Mouse (Mus musculus) forebrain, embryonic 10.5 days (tissue): Measurements from ENCODE around the gene Gmppb. TPM values are rescaled to one million over a fixed set of nuclear protein-coding genes. Genes with fewer than 3 reads are reported as not detected.
"Not testable (repeated sequence)": the region's sequence is repeated elsewhere in the genome, so short reads cannot be mapped to it uniquely, and the experiment has no call there.

Experiments used
- DNase-seq: peaks from one replicate; pipeline ENCODE4 v3.0.0-alpha.2; 2017; ENCODE audit warnings: low spot score; ENCODE audit errors: extremely low spot score
- H3K27ac ChIP-seq: fragments of 300-500 bp; sonication (generic); 2 replicates; pipeline ENCODE4 v1.5.1; 2016; ENCODE audit warnings: mild to moderate bottlenecking
- H3K27me3 ChIP-seq: fragments of 300-500 bp; sonication (generic); 2 replicates; pipeline ENCODE4 v1.6.1; 2016; ENCODE audit warnings: mild to moderate bottlenecking; ENCODE audit not compliant: poor library complexity, severe bottlenecking
- H3K36me3 ChIP-seq: fragments of 300-500 bp; sonication (generic); replicated peaks from 2 replicates; pipeline ENCODE4 v1.6.1; 2016; ENCODE audit warnings: mild to moderate bottlenecking, moderate library complexity
- H3K4me1 ChIP-seq: fragments of 300-500 bp; sonication (generic); 2 replicates; pipeline ENCODE4 v1.6.1; 2016
- H3K4me3 ChIP-seq: fragments of 300-500 bp; sonication (generic); 2 replicates; pipeline ENCODE4 v1.5.1; 2016; ENCODE audit warnings: mild to moderate bottlenecking, moderate library complexity
- H3K9me3 ChIP-seq: fragments of 300-500 bp; sonication (generic); 2 replicates; pipeline ENCODE4 v1.6.1; 2016; ENCODE audit warnings: mild to moderate bottlenecking, moderate library complexity
- WGBS: fragments of 180-500 bp; shearing (Covaris S2); methylation state at CpG from one replicate; pipeline ENCODE4 v1.1.7; 2016; 5-methylcytosine and 5-hydroxymethylcytosine counted together
- polyA plus RNA-seq: library from polyadenylated mRNA; unstranded; fragments of >200 nt; fragmentation: Nextera tagmentation; extraction: Ambion mirVana; gene quantifications from 2 replicates; pipeline ENCODE4 v1.2.1, GENCODE M21; 2016

The Gmppb gene
- polyA plus RNA-seq: 25.5 and 27.9 TPM in 2 replicates

GRCm38 (mm10) chr9:108049016-108049455 lies at the start of gene Gmppb:
TSS of gene Gmppb (plus strand) at chr9:108049242.
- WGBS: under 1% methylated on average over 35 of the region's 39 CpGs
- Histone ChIP-seq H3K27ac (peak within 1 kb of the TSS; percentile 81), H3K9me3 (no peaks in the 10 kb centered on the region), H3K36me3 (peaks cover 64% of the 10 kb centered on the region), H3K27me3 (no peaks in the 10 kb centered on the region), H3K4me1 (peaks cover 38% of the 10 kb centered on the region), H3K4me3 (peak within 1 kb of the TSS; percentile 60)
- DNase-seq: peak; percentile 95

- Histone ChIP-seq H3K4me1 (peaks cover 32% of the 10 kb centered on the region), H3K27me3 (no peaks in the 10 kb centered on the region), H3K4me3 (peak within 1 kb of the TSS; percentile 98), H3K9me3 (no peaks in the 10 kb centered on the region), H3K27ac (peak within 1 kb of the TSS; percentile 98), H3K36me3 (peaks cover 10% of the 10 kb centered on the region)
- DNase-seq: peak; percentile 100
- WGBS: under 1% methylated on average over 51 of the region's 51 CpGs
These were observed 46.9 kb upstream of the Gmppb start, which contains the start of gene Ip6k1 for GRCm38 (mm10) chr9:108001922-108002770. TSS of gene Ip6k1 (plus strand) at chr9:108002501.

GRCm38 (mm10) chr9:108002778-108003530 lies 46.1 kb upstream of the Gmppb start:
- H3K4me1 ChIP-seq: peaks cover 32% of the 10 kb centered on the region
- H3K36me3 ChIP-seq: peaks cover 10% of the 10 kb centered on the region
- peak overlapping the region; percentile 98 for H3K27ac ChIP-seq
- H3K9me3 ChIP-seq: no peaks in the 10 kb centered on the region
- WGBS: under 1% methylated on average over 50 of the region's 50 CpGs
- no peak for DNase-seq
- no peaks in the 10 kb centered on the region for H3K27me3 ChIP-seq
- peak overlapping the region; percentile 98 for H3K4me3 ChIP-seq

- peaks cover 32% of the 10 kb centered on the region for H3K4me1 ChIP-seq
- DNase-seq: no peak
- peak overlapping the region; percentile 98 for H3K4me3 ChIP-seq
- H3K36me3 ChIP-seq: peaks cover 13% of the 10 kb centered on the region
- 28% methylated on average over 8 of the region's 8 CpGs for WGBS
- H3K27ac ChIP-seq: peak overlapping the region; percentile 98
- H3K27me3 ChIP-seq: no peaks in the 10 kb centered on the region
- no peaks in the 10 kb centered on the region for H3K9me3 ChIP-seq
These were observed 45.5 kb upstream of the Gmppb start for GRCm38 (mm10) chr9:108003531-108003890.

GRCm38 (mm10) chr9:108008041-108008440 lies 41.0 kb upstream of the Gmppb start:
- DNase-seq: no peak
- H3K36me3 ChIP-seq: peaks cover 33% of the 10 kb centered on the region
- H3K27ac ChIP-seq: no peak overlapping the region
- H3K4me1 ChIP-seq: peaks cover 22% of the 10 kb centered on the region
- 94% methylated on average over 5 of the region's 5 CpGs for WGBS
- H3K9me3 ChIP-seq: no peaks in the 10 kb centered on the region
- H3K27me3 ChIP-seq: no peaks in the 10 kb centered on the region
- H3K4me3 ChIP-seq: no peak overlapping the region

GRCm38 (mm10) chr9:108010385-108010784 lies 38.7 kb upstream of the Gmppb start:
- Histone ChIP-seq H3K36me3 (peaks cover 39% of the 10 kb centered on the region), H3K27me3 (no peaks in the 10 kb centered on the region)

GRCm38 (mm10) chr9:108013577-108013976 lies 35.5 kb upstream of the Gmppb start:
- H3K9me3 ChIP-seq, DNase-seq, H3K27ac ChIP-seq, H3K4me1 ChIP-seq, H3K4me3 ChIP-seq, H3K27me3 ChIP-seq: not testable (repeated sequence)
- peaks cover 53% of the 10 kb centered on the region for H3K36me3 ChIP-seq
- WGBS: 95% methylated on average over 2 of the region's 2 CpGs

More at GRCm38 (mm10) chr9:108010385-108010784, 38.7 kb upstream of the Gmppb start:
- no peak for DNase-seq
- Histone ChIP-seq H3K27ac (no peak overlapping the region), H3K9me3 (no peaks in the 10 kb centered on the region), H3K4me1 (no peaks in the 10 kb centered on the region), H3K4me3 (no peak overlapping the region)

GRCm38 (mm10) chr9:108017127-108017526 lies 31.9 kb upstream of the Gmppb start:
- WGBS: 87% methylated on average over 3 of the region's 3 CpGs
- no peak for DNase-seq
- H3K4me3 ChIP-seq: no peak overlapping the region
- H3K27ac ChIP-seq: no peak overlapping the region
- H3K4me1 ChIP-seq: no peaks in the 10 kb centered on the region
- H3K27me3 ChIP-seq: no peaks in the 10 kb centered on the region
- no peaks in the 10 kb centered on the region for H3K9me3 ChIP-seq
- peaks cover 49% of the 10 kb centered on the region for H3K36me3 ChIP-seq

GRCm38 (mm10) chr9:108020741-108021140 lies 28.3 kb upstream of the Gmppb start:
- Histone ChIP-seq H3K27me3 (no peaks in the 10 kb centered on the region), H3K4me3 (no peak overlapping the region), H3K36me3 (peaks cover 44% of the 10 kb centered on the region), H3K9me3 (no peaks in the 10 kb centered on the region), H3K27ac (no peak overlapping the region), H3K4me1 (no peaks in the 10 kb centered on the region)
- DNase-seq: no peak
- WGBS: 95% methylated on average over 1 of the region's 1 CpGs

- DNase-seq: no peak
- Histone ChIP-seq H3K4me3 (no peak overlapping the region), H3K27me3 (no peaks in the 10 kb centered on the region), H3K27ac (no peak overlapping the region), H3K4me1 (no peaks in the 10 kb centered on the region), H3K36me3 (peaks cover 56% of the 10 kb centered on the region), H3K9me3 (peaks cover 6% of the 10 kb centered on the region; the same call in 1 of the 2 replicates)
- WGBS: 90% methylated on average over 3 of the region's 3 CpGs
These were observed 25.8 kb upstream of the Gmppb start for GRCm38 (mm10) chr9:108023216-108023615.

- H3K4me1 ChIP-seq: no peaks in the 10 kb centered on the region
- peaks cover 6% of the 10 kb centered on the region; the same call in 1 of the 2 replicates for H3K9me3 ChIP-seq
- H3K27me3 ChIP-seq: no peaks in the 10 kb centered on the region
- no peak overlapping the region for H3K4me3 ChIP-seq
- no peak overlapping the region for H3K27ac ChIP-seq
- no peak for DNase-seq
- 91% methylated on average over 3 of the region's 3 CpGs for WGBS
- peaks cover 74% of the 10 kb centered on the region for H3K36me3 ChIP-seq
These were observed 22.5 kb upstream of the Gmppb start for GRCm38 (mm10) chr9:108026584-108026983.

- H3K27ac ChIP-seq: no peak overlapping the region
- no peaks in the 10 kb centered on the region for H3K27me3 ChIP-seq
- no peaks in the 10 kb centered on the region for H3K4me1 ChIP-seq
- H3K36me3 ChIP-seq: peaks cover 87% of the 10 kb centered on the region
- no peak for DNase-seq
- H3K9me3 ChIP-seq: peaks cover 6% of the 10 kb centered on the region; the same call in 1 of the 2 replicates
- WGBS: 93% methylated on average over 3 of the region's 3 CpGs
- H3K4me3 ChIP-seq: no peak overlapping the region
These were observed 21.2 kb upstream of the Gmppb start for GRCm38 (mm10) chr9:108027867-108028266.

- Histone ChIP-seq H3K4me3 (no peak overlapping the region), H3K36me3 (peaks cover 89% of the 10 kb centered on the region), H3K27me3 (no peaks in the 10 kb centered on the region), H3K9me3 (peaks cover 6% of the 10 kb centered on the region; the same call in 1 of the 2 replicates), H3K4me1 (no peaks in the 10 kb centered on the region), H3K27ac (no peak overlapping the region)
- WGBS: 92% methylated on average over 5 of the region's 5 CpGs
- DNase-seq: no peak
These were observed 16.9 kb upstream of the Gmppb start for GRCm38 (mm10) chr9:108032126-108032525.
